Mouse (Mus musculus) cerebellum, postnatal 25 days (tissue): ENCODE results near the gene Fance.

Experiments
- DNase-seq, 2 experiments: peaks; one replicate each; pipeline ENCODE4 v3.0.0; 2021; ENCODE audit warnings: mixed read lengths in 2 of 2

Gene Fance

DNA sequence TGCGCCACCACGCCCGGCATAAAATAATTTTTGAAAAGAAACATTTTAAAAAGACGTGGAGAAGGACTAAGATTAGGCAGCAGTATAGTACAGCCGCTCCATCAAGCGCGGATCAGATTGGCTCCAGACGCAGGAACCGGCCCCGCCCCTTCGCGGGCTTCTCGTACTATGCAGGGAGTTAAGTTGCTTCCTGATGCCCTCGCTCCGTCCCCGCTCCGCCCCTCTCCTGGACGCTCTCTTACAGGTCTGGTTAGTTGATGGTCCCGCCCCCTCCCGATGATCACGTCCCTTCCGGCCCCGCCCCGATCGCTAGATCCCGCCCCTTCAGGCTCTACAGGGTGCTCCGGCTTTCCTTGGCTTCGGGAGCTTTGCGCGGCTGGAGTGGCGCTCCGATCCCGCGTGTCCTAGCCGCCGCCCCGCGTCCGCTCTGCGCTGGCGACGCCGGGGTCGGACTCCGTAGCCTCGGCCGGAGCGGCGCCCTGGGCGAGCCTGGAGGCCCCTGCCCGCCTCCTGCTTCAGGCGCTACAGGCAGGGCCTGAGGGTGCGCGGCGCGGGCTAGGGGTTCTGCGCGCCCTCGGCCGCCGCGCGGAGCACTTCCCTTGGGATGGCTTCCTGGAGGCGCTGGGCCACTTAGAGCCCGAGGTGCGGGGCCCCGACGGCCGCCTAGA lies at the start of gene Fance:
Gene Fance (plus strand): TSS at position 308 of the 668 bp plus-strand sequence.
- peak; percentile 92 to 98 for DNase-seq

DNA sequence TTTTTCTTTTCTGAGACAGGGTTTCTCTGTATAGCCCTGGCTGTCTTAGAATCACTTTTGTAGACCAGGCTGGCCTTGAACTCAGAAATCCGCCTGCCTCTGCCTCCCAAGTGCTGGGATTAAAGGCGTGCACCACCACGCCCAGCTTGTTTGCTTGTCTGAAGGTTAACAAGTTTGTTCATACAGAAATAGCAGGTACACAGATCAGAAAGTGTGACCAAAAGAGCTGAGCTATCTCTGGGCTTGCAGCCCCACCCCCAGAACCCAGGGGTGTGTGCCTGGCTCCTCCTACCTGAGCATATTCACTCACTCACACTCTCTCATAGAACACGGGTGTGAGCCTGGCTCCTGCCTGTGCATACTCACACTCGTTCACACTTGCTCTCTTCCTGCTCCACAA lies 46.1 kb upstream of the Fance start:
- no peak for DNase-seq

DNA sequence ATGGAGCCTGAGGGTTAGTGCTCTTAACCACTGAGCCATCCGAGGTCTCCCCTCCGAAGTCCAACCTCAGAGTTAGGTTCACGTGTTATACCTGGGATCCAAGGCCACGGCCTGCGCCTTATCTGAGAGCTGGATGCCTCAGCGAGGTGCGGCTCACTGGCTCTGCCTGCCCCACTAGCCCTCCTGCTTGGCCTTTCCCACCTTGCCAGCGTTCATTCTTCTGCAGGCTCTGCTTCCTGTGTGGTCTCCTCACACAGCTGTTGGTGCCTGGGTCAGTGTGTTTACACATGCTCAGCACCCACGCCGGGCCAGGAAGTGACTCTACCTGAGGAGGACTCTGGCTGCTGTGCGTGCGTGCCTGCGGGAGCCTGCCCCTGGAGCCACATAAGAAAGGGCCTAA lies 43.2 kb upstream of the Fance start:
- DNase-seq: no peak

DNA sequence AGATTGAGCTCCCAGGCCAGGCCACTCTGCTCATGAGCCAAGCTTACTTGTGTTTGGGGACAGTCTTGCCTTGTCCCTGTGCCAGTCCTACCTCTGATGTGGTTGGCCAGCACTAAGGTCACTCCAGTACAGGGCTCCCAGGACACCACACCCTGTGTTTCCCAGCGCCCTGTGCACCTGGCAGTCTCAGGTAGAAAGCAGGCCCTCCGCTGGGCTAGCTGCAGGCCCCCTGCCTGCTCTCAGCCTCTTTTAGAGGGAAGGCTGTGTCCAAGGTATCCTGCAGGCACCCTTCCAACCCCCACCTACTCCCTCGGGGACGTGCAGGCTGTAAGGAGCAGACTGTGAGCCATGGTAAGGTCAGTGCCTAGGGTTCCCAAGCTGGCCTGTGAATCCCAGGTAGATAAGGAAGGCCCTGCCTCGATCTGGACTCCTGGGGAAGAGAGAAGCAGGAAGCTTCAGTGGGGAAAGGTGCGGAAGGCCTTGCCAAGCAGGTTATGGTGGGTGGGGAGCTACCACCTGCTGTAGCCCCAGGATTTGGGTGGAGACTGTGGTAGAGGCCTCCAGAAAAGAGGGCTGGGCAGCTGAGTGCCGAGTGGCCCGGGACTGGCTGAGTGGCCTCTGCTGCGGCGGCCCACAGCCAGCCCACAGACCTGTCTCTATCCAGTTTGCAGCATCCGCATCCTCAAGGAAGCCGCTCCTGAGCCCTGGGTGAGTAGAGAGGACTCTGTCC lies 41.6 kb upstream of the Fance start:
- DNase-seq: no peak

DNA sequence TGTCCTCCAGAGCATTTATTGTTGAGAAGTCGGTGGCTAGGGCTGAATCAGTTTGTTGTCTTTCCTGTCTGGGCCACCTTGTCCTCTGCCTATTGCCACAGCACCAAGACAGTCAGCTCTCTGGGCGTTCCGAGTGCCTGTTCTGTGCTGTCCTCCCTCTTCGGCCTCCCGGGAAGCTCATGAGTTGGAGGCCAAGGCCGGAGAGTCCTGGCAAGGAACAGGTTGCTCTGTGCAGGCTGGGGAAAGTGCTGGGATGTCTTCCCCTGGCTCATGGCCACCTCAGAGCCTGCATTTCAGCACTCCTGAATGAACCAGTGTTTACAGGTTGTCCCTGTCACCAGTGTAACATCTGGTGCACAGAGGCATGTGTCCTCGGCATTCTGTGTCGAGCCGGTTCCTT lies 41.0 kb upstream of the Fance start:
- peak; percentile 36 to 40 for DNase-seq

DNA sequence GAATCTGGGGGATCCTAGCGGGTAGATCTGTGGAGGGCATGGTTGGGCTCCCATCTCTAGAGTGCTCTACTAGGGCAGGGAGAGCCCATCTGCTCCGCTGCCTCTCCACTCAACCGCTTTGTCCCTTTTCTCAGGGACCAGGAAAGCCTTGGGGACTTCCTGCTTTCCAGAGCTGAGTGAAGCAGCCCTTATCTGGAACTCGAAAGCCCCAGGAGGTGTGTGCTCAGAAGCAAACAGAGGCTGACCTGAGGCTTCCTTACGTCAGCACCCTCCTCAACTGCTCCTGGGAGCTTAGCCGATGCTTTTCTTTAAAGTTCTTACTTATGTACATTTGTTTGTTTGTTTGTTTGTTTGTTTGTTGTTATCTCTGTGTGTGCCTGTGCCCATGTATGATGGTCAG lies 40.5 kb upstream of the Fance start:
- DNase-seq: no peak

DNA sequence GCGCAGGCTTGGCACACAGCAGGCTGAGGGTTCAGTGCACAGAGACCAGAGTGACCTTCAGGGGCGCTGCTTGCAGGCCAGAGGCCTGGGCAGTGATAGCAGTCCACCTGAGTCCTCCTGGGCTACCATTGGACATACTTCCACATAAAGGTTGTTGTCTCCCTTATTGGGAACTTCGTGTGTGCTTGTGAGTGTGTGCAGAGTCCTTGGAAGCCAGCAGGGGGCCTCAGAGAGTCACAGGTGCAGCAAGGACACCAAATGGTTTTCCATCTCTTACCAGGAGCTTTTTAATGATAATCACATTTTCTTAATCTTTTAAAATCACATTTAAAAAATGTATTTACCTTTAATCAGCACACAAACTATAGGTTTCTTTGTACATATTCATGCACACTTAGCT lies 38.6 kb upstream of the Fance start:
- DNase-seq: peak in 1 of 2 experiments; percentile 36

DNA sequence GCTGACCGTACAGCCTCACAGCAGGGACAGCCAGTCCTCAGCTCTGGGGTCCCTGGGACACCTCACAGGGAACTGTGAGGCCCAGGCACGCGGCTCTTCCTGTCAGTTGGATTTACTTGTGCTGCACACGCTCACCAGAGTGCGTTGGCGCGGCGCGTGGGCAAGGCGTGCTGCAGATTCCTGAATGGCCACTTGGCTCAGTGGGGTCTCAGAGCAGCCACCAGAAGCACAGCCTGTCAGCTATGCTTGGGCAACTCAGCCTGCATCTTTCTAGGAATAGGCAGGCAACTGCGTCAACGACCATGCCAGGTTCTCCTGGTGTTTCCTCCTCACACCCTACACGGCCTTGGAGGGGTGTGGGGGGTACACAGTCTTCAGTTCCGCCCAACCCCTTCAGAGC lies 36.1 kb upstream of the Fance start:
- DNase-seq: no peak

DNA sequence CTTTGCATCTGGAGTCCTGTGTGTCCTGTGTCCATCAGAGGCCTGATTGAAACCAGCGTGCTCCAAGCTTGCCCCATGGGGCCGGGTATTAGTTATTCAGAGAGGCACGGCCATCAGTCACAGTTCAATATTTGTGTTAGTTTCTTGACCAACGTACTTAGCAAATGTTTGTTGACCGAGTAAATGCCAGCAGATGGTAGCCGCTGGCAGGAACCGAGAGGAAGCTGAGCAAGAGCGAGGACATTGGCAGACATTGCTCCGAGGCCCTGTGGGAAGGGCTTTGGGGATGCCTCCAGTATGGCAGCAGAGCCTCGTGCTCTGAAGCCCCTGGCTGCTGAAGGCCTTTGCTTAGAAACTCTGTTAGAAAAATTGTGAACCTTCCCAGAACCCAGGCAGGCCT lies 35.6 kb upstream of the Fance start:
- peak; percentile 52 to 58 for DNase-seq

DNA sequence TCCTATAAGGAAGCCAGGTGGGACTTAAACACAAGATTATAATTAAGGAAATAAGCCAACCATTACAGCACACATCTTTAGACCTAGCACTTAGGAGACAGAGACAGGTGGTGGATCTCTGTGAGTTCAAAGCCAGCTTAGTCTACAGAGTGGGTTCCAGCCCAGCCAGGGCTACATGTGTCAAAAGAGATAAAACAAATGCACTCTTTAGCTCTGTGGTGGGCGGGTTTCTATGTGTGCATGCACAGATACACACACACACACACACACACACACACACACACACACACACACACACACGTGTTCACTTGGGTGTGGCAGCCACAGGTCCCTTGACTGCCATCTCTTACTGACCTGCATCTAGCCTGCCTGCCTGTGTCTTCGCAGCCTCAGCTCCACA lies 35.2 kb upstream of the Fance start:
- no peak for DNase-seq

DNA sequence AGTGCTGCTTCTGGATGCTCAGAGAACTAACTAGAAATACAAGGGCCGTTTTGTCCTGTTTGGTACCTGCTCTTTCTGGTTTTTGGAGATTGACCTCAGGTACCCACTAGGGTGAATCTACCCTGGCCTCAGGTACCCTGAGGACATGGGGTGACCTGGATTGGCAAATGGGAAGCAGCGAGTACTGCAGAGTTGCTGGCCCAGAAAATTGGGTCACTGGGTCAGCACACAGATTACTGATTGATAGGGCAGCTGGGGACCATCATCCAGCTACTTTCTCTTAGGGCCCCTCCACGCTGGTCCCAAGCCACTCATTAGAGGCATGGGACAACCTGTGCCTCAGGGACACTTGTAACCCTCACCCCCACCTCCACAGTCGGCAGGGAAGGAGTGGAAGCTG lies 34.1 kb upstream of the Fance start:
- no peak for DNase-seq

DNA sequence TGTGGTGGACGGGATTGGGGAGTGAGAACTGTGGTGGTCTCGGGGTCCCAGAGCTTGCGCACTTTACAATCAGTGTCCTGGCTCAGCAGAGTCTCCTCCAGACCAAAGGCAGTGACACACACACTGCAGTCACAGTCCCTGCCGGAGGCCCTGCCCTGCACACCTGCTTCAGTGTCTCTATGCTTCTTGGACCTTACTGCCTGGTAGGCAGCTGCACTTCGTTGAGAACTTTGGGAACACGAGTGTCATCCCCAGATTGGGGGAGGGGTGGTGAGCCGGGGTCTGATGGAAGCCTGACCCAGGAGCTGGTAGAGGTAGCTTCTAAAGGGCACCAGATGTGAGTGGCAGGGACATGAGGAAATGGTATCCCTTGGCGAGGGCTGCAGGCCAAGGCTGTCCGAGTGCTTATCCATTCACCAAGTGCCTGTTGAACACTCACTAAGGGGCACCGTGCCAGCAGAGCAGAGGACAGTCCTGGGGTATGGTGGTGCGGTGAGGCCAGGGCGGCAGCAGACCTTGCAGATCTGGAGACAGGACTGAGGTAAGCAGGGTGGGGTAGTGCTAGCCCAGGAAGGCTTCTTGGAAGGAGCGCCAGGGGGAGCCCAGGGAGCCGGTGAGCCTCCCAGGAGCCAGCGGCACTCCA lies 33.4 kb upstream of the Fance start:
- DNase-seq: peak; percentile 37 to 68

DNA sequence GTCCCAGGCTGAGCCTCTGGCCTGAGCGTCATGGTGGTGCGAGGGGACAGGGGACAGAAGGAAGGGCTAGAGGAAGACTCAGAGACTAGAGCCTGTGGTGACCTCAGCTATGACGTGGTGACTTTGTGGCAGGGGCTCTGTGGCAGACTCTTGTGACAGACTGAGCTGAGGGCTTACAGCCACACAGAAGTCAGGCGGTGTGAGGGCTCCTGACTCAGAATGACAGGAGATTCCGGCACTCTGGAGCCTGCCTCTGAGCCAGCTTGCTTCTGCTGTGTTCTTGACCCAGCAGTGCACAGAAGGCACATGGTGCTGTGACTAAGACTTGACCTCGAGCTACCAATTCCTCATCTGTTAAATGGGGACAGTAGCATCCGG lies 32.9 kb upstream of the Fance start:
- DNase-seq: no peak

DNA sequence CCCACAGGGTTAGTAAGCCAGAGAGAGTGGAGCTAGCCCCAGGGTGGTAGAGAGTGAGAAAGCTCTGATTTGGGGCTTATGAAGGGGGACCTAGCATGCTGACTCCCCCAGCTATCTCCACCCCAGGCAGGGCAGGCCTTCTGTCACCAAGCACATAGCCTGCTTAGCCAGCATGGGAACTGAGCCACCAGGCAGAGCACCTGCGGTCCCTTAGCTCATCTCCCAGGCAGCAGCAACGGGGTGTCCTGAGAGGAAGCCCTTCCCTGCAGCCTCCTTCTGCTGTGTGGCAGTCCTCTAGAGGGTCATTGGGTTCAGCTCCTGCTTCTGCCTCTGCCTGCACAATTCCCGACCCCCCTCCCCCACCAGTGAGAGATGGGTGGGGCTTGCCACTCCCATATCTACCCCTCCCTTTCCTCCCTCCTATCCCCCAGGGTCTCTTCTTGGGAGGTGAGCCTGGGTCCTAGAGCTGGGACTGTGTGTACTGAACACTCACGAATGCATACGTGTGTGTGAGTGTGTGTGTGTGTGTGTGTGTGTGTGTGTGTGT lies 32.4 kb upstream of the Fance start:
- DNase-seq: no peak

DNA sequence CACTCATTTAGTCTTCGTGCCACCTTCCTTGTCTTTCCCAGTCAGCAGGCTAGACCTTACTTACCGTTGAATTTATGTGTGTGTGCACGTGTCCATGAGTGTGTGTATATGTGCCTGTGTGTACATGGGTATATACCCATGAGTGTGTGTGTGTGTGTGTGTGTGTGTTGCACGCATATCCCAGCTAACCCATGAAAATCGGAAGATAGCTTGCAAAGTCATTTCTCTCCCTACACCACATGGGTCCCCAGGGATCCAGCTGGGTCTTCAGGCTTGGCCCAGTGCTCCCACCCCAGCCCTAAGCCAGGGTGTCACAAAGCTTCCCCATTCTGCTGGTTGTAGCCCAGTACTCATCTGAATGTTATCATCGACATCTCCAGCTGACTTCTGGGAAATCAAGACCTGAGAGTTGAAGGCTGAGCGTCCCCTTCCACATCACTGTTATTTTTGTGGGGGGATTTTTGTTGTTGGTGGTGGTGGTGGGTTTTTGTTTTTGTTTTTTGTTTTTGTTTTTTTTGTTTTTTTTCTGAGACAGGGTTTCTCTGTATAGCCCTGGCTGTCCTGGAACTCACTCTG lies 31.4 kb upstream of the Fance start:
- no peak for DNase-seq

DNA sequence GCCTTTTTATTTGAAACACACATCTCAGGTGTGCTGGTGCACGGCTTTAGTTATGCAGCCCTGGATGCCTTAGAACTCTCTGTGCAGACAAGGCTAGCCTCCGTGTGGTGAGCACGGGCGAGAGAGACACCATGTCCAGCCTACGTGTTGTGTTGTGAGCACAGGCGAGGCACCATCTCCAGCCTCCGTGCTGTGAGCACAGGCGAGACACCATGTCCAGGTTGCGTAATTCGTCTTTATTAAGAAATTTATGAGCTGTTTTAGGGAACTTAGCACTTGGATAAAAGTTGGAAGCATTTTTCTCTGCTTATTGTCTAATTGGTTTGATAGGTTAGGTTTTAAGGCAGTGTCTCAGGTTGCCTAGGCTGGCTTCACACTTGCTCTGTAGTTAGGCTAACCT lies 30.1 kb upstream of the Fance start:
- no peak for DNase-seq

DNA sequence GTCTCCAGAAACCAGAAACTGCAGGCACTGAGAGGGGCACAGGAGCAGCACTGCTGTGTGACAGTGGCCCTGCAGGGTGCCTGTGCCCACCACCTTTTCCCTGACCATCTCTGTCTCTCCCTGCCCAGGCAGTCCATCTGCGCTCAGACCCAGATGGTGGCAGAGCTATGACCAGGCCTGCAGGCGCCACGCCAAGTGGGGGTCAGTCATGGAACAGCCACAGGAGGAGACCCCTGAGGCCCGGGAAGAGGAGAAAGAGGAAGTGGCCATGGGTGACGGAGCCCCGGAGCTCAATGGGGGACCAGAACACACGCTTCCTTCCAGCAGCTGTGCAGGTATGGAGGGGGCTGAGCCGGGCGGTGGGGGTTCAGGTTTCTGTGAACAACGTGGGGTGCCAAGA lies 27.2 kb upstream of the Fance start:
- peak in 1 of 2 experiments; percentile 45 for DNase-seq

DNA sequence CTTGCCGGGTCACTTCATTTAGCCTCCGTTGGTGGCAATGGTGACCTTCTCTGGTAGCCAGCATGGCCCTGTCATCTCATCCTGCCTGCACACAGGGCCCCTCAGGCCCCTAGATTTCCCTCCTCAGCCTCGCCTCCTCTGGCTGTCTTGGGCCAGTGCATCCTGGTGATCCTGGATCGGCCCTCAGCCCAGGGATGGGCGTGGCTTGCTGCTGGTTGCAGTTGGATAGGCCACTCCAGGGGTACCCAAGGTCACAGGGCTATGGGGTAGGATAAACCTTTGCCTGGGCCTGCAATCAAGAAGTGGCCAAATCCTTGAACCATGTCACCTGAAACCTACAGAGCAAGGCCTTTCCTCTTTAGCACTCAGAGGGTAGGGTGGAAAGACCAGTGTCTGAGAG lies 26.4 kb upstream of the Fance start:
- no peak for DNase-seq

DNA sequence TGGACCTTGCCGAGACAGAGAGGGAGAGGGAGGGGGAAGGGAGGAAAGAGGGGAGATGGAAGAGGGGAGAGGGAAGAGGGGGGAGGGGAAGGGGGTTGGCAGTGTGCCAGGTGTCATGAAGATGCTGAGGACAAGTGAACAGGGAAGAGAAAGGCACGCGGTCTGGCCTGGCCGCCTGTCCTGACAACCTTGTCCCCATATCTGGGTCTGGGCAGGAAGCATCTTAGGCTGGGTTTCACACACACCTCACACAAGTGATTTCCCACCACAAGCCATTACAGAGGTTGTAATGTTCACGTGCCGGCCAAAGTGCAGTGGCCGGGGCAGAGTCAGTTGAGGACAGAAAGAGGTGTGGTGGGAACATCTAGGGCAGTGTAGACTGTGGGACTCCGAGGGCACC lies 25.7 kb upstream of the Fance start:
- DNase-seq: no peak

DNA sequence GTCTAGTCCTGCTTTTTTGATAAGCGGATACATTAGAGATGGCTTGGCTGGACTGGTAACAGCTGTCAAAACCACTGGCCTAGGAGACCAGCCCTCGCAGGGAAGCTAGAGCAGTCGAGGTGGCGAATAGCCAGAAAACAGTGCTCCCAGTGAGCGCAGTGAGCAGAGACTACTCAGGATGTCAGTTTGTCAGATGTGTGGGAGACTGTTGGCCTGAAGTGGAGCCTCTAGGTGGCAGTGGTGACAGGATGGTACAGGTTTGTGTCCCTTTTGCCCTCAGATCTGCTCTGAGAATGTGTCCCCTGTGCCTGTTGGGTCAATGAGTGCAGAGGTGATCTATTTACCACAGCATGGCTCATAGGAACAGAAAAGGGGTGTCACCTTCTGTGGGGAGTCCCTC lies 25.3 kb upstream of the Fance start:
- no peak for DNase-seq

DNA sequence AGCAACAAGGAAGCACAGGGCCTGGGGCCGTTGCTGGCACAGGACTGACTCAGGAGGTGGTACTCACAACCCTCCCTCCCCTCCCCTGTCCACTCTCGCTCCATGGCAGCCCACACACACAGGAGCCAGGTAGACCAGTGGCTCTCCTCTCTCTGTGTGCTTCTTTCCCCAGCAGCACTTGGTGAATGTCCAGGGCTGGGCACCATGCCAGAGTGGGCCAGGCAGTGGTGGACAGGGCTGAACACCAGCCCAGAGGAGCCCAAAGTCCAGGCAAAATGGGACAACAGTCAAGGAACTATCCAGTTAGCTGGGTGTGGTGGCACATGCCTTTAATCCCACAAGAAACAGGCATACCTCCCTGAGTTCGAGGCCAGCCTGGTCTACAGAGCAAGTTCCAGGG lies 23.1 kb upstream of the Fance start:
- peak in 1 of 2 experiments; percentile 54 for DNase-seq

DNA sequence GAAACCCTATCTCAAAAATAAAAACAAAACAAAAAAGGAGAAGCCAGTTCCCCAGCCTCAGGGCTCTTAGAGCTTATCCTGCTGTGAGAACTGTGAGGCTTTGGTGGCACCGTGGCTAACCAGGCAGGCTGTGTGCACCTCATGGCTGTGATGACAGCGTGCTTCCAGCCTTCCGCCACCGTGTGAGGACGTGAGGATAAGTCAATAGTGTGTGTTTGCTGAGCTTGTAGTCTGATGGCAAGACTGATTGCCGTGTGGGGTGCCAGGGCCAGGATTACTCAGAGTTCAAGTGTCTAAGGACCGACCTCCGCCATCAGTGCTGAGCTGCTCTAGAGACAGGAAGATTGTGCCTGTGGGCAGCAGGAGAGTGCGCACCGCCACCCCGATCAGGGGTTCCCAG lies 22.6 kb upstream of the Fance start:
- no peak for DNase-seq

DNA sequence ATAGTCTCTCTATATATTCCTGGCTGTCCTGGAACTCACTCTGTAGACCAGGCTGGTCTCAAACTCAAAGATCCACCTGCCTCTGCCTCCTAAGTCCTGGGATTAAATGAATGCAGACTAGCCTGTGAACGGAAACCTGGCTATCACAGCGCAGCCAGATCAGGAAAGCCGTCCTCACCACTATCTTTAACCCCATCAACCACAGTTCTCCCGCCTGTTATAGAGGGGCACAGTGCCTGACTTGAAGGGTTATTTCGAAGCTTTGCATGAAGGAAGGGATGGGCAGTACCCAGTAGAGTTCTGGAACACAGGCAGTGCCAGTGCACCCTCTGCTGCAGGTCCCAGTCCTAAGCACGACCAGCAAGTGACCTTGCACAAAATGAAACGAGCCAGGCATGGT lies 22.0 kb upstream of the Fance start:
- DNase-seq: no peak

DNA sequence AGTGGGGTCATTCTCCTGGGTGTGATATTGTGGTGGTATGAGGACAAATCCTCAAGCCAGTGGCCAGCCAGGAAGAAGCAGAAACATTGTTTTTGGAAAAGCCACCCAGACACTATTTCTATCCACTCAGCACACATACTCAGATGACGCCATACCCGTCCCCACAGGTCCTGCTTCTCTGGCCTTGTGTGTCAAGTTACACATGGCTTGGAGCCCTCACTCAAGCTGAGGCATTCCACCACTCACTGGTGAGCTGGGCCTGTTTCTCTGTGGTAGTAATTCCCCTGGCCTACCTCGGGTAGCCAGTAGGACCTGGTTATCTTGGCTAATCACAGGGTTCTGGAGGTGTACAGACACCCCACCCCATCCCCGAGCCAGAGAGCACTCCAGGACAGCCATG lies 19.6 kb upstream of the Fance start:
- DNase-seq: no peak
